Mouse (Mus musculus) kidney, adult 18-20 months (tissue): ENCODE measurements at regions not wholly inside any gene's neighbourhood (a gene's known extent, or its start where the extent isn't known, plus 50 kb on each side); places are given as distances from the start of the nearest gene placed in this dataset.

Experiments
- DNase-seq: peaks from one replicate; pipeline ENCODE4 v3.0.0; 2021

GRCm38 (mm10) chr14:105490158-105490557, 231.8 kb downstream of the Ndfip2 start:
- no peak for DNase-seq

DNA sequence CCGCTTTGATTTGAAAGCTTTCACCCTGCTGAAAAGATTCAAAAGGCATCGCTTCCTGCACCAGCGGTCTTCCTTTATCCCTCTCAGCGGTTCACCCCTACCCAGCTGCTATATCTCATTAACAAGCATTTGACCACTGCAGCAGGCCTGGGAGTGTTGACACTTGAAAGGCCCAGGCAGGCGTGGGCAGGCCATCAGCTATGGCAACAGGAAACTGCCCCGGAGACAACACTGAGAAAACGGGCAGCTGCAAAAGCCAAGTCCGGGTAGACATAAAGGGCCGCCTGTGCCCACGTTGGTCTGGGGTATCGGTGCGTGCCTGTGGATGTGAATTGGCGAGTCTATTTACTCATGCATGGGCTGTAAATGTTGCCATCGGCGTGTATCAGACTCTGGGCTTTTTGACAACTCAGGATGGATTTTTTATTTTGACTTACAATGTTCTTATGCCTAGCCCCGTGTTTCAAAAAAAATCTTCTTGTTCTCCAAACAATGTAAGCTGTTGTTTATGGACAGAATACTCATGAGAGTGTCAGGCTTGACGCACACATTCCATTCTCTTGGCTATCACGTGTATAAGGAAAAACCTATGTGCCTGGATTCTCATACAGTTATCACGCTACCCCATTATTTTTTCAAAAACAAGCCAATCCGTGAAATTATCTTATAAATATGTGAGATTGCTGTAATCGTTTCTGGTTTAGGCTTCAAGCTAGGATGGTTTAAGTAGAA, 225.1 kb downstream of the Ndfip2 start:
- peak; percentile 38 for DNase-seq

DNA sequence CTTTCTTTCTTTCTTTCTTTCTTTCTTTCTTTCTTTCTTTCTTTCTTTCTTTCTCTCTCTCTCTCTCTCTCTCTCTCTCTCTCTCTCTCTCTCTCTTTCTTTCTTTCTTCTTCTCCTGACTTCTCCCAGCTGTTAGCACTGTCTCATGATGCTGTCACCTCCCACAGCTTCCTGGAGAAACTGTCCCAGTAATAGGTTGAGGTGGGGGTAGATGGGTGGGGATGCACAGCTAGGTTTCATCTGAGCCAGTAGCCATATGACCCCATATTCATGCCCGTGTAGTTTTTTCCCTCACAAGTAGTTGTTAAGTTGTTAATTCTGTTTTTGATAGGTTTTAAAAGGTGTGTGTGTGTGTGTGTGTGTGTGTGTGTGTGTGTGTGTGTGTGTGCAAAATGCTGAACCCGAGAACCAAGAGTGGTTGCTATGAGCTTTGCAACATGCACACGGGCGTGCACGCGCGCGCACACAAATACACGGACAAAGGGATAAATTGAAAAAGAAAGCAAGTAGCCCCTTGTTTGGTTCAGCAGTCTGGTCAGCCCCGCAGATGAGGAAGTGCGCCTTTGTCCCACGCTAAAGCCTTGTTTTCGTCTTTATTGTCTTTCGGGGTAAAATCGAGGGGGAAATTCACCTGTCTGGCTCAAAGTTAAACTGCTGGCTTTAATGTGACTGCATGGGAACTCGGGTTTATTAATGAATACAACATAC, 224.4 kb downstream of the Ndfip2 start:
- DNase-seq, result no peak

- DNase-seq, result no peak
Observed at GRCm38 (mm10) chr14:105480048-105480447, 221.7 kb downstream of the Ndfip2 start.

GRCm38 (mm10) chr14:105474991-105475553, 216.7 kb downstream of the Ndfip2 start:
- DNase-seq, result peak; percentile 17

GRCm38 (mm10) chr14:105448919-105449458, 190.6 kb downstream of the Ndfip2 start:
- DNase-seq, result no peak

GRCm38 (mm10) chr14:105447088-105447487, 188.7 kb downstream of the Ndfip2 start:
- DNase-seq, result no peak

DNA sequence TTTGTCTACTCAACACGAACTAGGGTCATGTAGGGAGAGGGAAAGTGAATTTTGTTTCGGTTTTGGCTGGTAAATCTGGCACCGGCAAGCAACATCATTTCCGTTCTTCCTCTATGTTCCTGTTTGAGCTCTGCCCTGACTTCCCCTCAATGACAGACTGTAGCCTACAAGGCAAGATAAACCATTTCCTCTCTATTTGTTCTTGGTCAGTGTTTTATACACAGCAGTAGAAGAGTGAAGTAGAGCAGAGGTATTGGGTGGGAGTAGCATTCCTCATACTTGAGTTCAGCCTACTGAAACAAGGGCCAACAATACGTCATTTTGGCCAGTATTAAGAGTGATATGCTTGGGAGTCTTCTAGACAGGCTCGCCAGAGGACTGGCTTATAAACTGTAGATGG, 177.0 kb downstream of the Ndfip2 start:
- DNase-seq, result no peak

GRCm38 (mm10) chr14:105433456-105433855, 175.1 kb downstream of the Ndfip2 start:
- DNase-seq, result no peak

- DNase-seq, result no peak
Observed at GRCm38 (mm10) chr14:105432670-105433069, 174.3 kb downstream of the Ndfip2 start.

GRCm38 (mm10) chr14:105431584-105431983, 173.2 kb downstream of the Ndfip2 start:
- no peak for DNase-seq

DNA sequence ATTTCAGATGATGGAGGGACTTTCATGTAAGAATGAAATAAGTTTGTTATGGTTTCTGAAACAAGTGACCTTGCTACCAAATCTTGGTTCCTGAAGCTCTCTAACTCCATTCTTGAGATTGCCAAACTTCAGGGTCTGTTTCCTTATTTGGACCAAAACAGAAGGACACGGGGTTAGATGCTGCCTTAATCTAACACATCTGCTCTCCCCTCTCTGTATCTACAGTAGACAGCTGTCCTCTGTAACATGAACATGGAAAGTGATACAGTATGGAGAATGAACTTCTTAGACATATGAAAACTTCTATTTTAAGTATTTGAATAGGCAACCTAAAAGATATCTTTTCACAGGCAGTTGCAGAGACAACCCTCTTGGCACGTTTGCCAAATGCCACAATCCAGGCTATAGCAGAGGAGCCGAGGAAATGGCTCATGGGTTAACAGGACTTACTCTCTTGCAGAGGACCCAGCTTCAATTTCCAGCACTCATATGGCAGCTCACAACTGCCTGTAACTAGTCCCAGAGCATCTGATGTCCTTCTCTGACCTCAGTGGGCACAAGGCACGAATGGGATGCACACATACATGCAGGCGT, 171.4 kb downstream of the Ndfip2 start:
- no peak for DNase-seq

DNA sequence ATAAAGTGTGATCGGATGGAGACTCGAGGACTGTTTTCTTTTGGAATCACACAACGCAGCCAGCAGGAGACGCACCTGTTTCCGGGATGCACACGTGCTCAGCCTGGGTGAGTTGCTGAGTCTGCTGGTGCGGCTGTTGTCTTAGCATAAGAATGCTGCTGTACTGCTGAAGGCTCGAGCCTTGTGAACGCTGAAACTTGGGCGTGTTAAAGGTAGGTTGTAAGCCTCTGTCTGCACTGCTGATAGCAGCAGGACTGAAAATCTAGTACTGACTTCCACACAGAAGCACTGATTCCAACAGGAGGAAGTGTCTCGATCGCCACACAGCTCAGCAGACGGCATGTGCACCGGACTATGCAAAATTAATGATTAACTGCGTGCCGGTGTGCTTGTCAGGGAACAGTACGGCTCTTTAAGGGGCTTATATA, 169.1 kb downstream of the Ndfip2 start:
- peak; percentile 62 for DNase-seq

- no peak for DNase-seq
Observed at GRCm38 (mm10) chr14:105426597-105427334, 168.4 kb downstream of the Ndfip2 start.

DNA sequence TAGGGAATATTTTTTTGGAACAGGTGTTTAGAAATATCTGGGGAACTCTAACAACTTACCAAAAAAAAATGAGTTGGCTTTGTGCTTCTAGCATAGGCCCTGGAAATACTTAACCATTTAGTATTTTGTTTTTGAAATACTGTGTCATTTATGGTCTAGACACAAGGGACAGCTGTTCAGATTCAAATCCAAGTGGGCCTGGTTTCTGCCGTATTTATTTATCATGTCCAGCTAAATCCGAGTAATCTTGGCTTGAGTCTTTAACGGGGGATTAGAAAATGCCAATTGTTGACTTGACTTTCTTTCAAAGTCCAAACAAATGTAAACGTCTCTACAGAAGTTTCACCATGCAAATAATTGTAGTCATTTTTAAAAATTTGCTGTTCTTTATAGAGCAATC, 159.6 kb downstream of the Ndfip2 start:
- no peak for DNase-seq

DNA sequence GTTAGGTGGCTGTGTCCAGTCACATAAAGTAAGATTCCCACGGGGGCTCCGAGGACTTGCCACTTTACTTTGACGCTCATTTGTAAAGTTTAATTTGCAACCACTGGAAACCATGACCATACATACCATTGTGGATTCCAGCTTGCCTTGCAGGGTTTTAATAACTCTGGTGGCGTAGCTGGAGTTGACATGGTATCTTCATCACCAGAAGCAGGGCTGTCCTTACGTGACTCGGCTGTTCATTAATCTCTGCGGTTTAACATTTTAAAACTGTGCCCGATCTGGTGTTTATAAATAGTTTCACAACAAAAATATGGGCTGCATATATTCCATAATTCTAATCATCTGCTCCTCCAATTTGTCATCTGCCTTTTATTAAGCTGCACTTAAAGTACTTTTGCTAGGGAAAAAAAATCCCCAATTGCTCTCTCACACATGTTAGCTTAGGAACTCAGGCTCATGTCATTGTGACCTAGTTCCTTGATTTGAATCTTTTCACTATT, 159.1 kb downstream of the Ndfip2 start:
- DNase-seq, result no peak

DNA sequence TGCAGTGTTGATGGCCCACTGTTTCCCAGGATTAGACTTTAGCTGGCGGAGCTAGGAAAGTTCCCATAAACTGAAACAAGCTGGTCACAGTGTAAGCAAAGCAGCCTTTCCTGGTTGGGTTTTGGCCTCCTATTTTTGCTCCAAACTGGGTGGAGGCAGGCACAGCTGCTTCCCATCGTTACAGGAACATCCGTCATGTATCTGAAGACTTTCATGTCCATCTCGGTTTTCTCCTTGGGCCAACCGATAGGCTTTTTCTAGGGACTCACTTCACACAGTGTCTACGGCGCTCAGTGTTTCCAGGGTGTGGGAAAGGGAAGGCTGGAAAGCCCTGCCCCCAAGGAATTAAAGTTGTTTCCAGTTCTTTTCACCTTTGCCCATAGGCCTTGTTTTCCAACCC, 158.6 kb downstream of the Ndfip2 start:
- no peak for DNase-seq

DNA sequence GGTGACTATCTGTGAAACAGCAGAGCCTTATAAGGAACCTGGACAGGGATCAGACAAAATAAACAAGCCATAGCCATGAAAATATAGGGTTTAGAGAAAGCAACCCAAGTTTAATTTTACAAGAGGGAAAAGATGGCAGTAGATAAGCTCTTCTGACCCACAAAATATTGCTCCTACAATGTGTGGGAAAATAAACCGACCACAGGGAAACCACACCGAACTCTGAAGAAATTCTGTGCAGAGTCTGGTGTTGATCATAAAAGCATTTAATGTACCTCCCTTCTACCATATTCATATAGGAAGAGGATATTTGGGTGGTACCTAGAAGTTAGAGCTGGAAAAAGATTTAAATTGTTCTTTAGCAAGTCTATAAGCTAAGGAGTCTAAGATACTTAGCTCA, 146.3 kb downstream of the Ndfip2 start:
- DNase-seq, result no peak

DNA sequence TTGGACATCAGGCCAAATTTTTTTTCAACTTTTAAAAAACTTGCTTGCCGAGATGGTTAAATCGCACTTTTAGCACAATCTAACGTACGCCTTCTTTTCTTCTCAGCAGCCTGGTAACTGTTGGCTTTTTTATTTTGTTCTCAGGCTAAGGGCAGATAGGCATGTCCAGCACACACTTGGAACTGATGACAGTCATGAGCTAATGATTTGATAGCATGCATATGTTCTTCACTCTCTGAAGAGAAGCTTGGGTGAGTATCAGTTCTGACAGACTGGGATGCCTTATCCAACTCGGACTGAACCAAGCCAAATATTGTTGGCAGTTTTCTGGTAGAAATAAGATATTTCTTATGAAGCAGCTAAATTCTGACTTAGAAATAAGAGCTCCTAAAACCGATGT, 145.9 kb downstream of the Ndfip2 start:
- no peak for DNase-seq

DNA sequence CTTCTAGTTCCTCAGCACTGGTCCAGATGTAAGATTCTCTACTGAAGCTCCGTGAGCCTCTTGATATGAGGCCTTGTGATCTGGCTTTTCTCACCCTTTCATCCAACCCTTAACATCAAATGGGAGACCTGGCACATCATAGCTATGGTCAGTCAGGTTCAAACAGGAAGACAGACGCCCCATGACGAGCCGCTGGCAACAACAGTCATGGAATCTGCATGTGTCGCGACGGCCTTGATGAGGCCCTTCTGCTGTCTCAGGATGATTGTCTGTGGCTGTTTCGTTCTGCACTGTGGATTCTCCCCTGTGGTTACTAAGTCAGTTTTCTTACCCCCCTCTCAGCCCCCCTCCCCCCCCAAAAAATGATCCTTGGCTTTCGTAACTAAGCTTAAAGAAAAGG, 144.9 kb downstream of the Ndfip2 start:
- no peak for DNase-seq

DNA sequence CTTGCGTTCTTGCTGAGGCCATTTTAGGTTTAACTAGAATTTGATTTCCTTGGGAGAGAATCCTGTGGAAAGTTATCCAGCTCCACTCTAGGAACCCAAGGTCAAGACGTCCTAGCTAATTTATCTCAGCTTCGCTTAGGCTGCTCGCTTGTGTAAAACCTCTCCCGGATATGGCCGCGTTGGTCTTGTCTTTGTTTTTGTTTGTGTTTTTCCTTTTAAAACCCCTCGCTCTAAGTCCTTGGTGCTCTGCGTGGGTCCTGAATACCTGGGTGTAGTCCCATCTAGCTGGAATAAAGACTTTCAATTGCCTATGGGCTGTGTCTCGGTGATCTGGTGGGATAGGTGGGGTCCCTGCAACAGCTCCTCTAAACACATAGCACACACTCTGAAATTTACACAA, 144.2 kb downstream of the Ndfip2 start:
- no peak for DNase-seq

DNA sequence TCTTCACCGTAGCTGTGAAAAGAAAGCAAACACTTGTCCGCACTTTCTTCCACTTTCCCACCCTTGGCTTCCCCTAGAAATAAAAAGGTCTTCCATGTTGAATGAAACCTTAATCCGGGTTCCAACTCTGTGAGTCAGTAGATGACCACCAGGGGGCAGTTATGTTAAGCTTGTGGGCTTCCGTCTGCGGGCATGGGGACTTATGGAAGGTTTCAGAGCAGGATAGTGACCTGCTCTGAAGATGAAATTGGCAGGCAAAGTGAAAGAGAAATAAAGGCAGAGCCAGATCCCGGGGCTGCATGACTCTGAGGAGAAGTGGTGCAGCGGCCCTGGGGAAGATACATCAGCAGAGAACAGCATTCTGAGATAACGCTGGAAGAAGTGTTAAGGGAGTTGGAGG, 139.1 kb downstream of the Ndfip2 start:
- peak; percentile 71 for DNase-seq
